Mouse (Mus musculus): ENCODE measurements around the gene Myo6. TPM values are rescaled to one million over a fixed set of nuclear protein-coding genes. Genes with fewer than 3 reads are reported as not detected.

Myo6 gene
- polyA plus RNA-seq, 1 experiment from 2014 or later = 36.9 TPM

DNA sequence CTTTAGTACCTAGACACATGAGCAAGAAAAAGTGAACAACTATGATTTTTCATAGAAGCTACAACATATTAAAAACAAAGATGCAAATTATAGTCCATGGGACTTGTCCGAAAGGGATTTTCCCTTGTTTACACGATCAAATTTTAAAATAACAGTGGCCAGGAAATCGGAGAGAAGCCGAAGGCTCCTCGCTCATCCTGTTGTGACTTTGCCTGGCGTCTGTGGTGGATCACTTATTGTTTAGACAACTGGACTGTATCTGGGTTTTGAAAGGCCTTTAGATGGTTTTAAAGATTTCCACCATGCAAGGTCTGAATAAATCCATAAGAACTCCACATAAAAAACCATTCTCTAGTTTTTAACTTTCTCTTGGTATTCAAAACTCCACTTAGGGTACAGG, 1.6 kb downstream of the Myo6 start:
- H3K4me1 ChIP-seq = peaks cover 3% of the 10 kb centered on the region; the same call in 1 of the 2 replicates
- H3K4me3 ChIP-seq (replicated peaks) = peak overlapping the region; percentile 30
- peak overlapping the region; percentile 73 for H3K4me2 ChIP-seq
- H3K36me3 ChIP-seq = no peaks in the 10 kb centered on the region
- WGBS = 37% methylated on average over 6 of the region's 6 CpGs
- no peaks in the 10 kb centered on the region for H3K9me3 ChIP-seq
- H3K27me3 ChIP-seq (replicated peaks) = no peaks in the 10 kb centered on the region
- ATAC-seq (ENCODE audit: insufficient read depth, low FRiP score, low read depth) = no peak
- peak overlapping the region; percentile 61; the same call in 1 of the 2 replicates for H3K27ac ChIP-seq
- no peak overlapping the region for H3K9ac ChIP-seq

GRCm38 (mm10) chr9:80167089-80167488, 2.3 kb downstream of the Myo6 start:
- WGBS = 47% methylated on average over 4 of the region's 4 CpGs
- Histone ChIP-seq H3K9me3 (no peaks in the 10 kb centered on the region), H3K36me3 (no peaks in the 10 kb centered on the region), H3K4me3 (replicated peaks) (no peak overlapping the region), H3K27ac (no peak overlapping the region; the same call in 1 of the 2 replicates), H3K27me3 (replicated peaks) (no peaks in the 10 kb centered on the region), H3K9ac (no peak overlapping the region), H3K4me2 (peak overlapping the region; percentile 73), H3K4me1 (peaks cover 3% of the 10 kb centered on the region; the same call in 1 of the 2 replicates)
- ATAC-seq (ENCODE audit: insufficient read depth, low FRiP score, low read depth) = no peak

DNA sequence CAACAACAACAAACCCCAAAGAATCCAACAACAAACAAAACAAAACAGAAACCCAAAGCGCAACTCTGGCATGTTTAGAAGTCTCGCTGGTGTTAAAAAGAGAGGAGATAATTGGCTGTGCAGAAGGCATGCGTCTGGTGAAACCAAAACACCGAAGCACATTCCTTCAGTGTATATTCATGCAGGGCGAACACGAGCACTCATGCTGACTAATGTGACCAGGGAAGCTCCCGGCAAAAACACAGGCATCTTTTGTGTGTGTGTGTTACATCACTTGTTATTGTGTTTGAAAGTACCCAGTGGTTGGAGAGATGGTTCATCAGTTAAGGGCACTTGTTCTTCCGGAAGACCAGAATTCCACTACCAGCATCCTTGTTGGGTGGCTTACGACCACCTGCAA, 4.7 kb downstream of the Myo6 start:
- Histone ChIP-seq H3K36me3 (0 out of 2 replicates have a peak, but pooled peaks cover under 1% of the 10 kb centered on the region), H3K9ac (no peak overlapping the region), H3K4me3 (replicated peaks) (no peak overlapping the region), H3K4me1 (peaks cover 3% of the 10 kb centered on the region; the same call in 1 of the 2 replicates), H3K9me3 (no peaks in the 10 kb centered on the region), H3K27me3 (replicated peaks) (no peaks in the 10 kb centered on the region), H3K4me2 (no peak overlapping the region), H3K27ac (no peak overlapping the region)
- WGBS = 86% methylated on average over 9 of the region's 9 CpGs
- ATAC-seq (ENCODE audit: insufficient read depth, low FRiP score, low read depth) = no peak

DNA sequence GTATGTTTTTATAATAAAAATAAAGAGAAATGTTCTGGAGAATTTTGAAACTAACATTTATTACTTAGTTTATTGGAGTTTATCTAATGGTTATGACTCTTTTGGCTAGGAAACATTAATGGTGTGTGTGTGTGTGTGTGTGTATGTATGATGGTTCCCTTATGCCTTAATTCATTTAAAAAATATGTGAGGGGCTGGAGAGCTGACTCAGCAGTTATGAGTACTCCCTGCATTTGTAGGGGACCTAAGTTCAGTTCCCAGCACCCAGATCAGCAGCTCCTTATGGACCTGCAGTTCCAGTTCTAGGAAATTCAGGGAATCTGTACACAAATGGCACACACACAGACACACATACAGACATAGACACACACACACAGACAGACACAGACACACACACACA, 6.4 kb downstream of the Myo6 start:
- Histone ChIP-seq H3K4me3 (replicated peaks) (no peak overlapping the region), H3K27ac (no peak overlapping the region), H3K36me3 (0 out of 2 replicates have a peak, but pooled peaks cover 3% of the 10 kb centered on the region), H3K9ac (no peak overlapping the region), H3K9me3 (no peaks in the 10 kb centered on the region), H3K4me1 (peaks cover 3% of the 10 kb centered on the region; the same call in 1 of the 2 replicates), H3K27me3 (replicated peaks) (no peaks in the 10 kb centered on the region), H3K4me2 (no peak overlapping the region)
- no peak for ATAC-seq (ENCODE audit: insufficient read depth, low FRiP score, low read depth)

GRCm38 (mm10) chr9:80172396-80173222, 7.8 kb downstream of the Myo6 start:
- no peak for ATAC-seq (ENCODE audit: insufficient read depth, low FRiP score, low read depth)
- no peak overlapping the region for H3K4me3 ChIP-seq (replicated peaks)
- H3K9ac ChIP-seq = no peak overlapping the region
- 0 out of 2 replicates have a peak, but pooled peaks cover 3% of the 10 kb centered on the region for H3K36me3 ChIP-seq
- H3K4me1 ChIP-seq = peaks cover 8% of the 10 kb centered on the region
- WGBS = 61% methylated on average over 8 of the region's 8 CpGs
- no peaks in the 10 kb centered on the region for H3K9me3 ChIP-seq
- no peaks in the 10 kb centered on the region for H3K27me3 ChIP-seq (replicated peaks)
- H3K27ac ChIP-seq = no peak overlapping the region
- no peak overlapping the region for H3K4me2 ChIP-seq

GRCm38 (mm10) chr9:80173629-80174028, 8.8 kb downstream of the Myo6 start:
- ATAC-seq (ENCODE audit: insufficient read depth, low FRiP score, low read depth) = no peak
- WGBS = 60% methylated on average over 9 of the region's 9 CpGs
- H3K27ac ChIP-seq = no peak overlapping the region
- H3K27me3 ChIP-seq (replicated peaks) = no peaks in the 10 kb centered on the region
- no peak overlapping the region for H3K4me3 ChIP-seq (replicated peaks)
- H3K4me2 ChIP-seq = no peak overlapping the region
- H3K9me3 ChIP-seq = no peaks in the 10 kb centered on the region
- no peak overlapping the region for H3K9ac ChIP-seq
- H3K36me3 ChIP-seq = 0 out of 2 replicates have a peak, but pooled peaks cover 3% of the 10 kb centered on the region
- H3K4me1 ChIP-seq = peaks cover 8% of the 10 kb centered on the region

GRCm38 (mm10) chr9:80176696-80177478, 12.1 kb downstream of the Myo6 start:
- no peak overlapping the region for H3K4me2 ChIP-seq
- peak overlapping the region; percentile 57 for H3K27ac ChIP-seq
- no peak overlapping the region for H3K9ac ChIP-seq
- H3K27me3 ChIP-seq (replicated peaks) = no peaks in the 10 kb centered on the region
- H3K4me1 ChIP-seq = peaks cover 8% of the 10 kb centered on the region
- H3K9me3 ChIP-seq = no peaks in the 10 kb centered on the region
- H3K36me3 ChIP-seq = 0 out of 2 replicates have a peak, but pooled peaks cover 3% of the 10 kb centered on the region
- WGBS = 47% methylated on average over 13 of the region's 13 CpGs
- H3K4me3 ChIP-seq (replicated peaks) = no peak overlapping the region
- ATAC-seq (ENCODE audit: insufficient read depth, low FRiP score, low read depth) = peak; percentile 78

DNA sequence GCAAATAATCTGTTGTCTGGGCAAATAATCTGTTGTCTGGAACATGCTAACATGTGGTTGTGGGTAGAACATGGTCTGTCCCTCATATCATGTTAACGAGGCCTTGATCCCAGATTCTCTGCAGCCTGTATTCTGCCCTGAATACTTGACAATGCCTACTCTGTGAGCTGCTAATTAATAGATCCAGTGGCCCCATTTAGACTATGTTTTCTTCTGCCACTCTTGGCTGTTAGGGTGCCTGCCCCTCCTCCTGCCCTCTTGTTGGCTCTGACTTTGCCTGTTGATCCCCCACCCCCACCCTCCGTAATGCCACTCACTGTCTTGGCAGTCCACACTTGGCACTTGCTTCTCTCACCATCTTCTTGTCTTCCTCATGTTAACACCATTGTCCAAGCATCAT, 13.8 kb downstream of the Myo6 start:
- Histone ChIP-seq H3K27me3 (replicated peaks) (no peaks in the 10 kb centered on the region), H3K9me3 (no peaks in the 10 kb centered on the region), H3K9ac (no peak overlapping the region), H3K36me3 (0 out of 2 replicates have a peak, but pooled peaks cover 3% of the 10 kb centered on the region), H3K4me3 (replicated peaks) (no peak overlapping the region), H3K27ac (no peak overlapping the region), H3K4me1 (peaks cover 8% of the 10 kb centered on the region), H3K4me2 (no peak overlapping the region)
- WGBS = 84% methylated on average over 2 of the region's 2 CpGs
- ATAC-seq (ENCODE audit: insufficient read depth, low FRiP score, low read depth) = no peak

GRCm38 (mm10) chr9:80179688-80180087, 14.9 kb downstream of the Myo6 start:
- H3K9ac ChIP-seq = no peak overlapping the region
- 57% methylated on average over 4 of the region's 4 CpGs for WGBS
- H3K9me3 ChIP-seq = no peaks in the 10 kb centered on the region
- no peak for ATAC-seq (ENCODE audit: insufficient read depth, low FRiP score, low read depth)
- no peaks in the 10 kb centered on the region for H3K27me3 ChIP-seq (replicated peaks)
- no peak overlapping the region for H3K27ac ChIP-seq
- H3K4me1 ChIP-seq = peaks cover 8% of the 10 kb centered on the region
- H3K36me3 ChIP-seq = 0 out of 2 replicates have a peak, but pooled peaks cover 1% of the 10 kb centered on the region
- no peak overlapping the region for H3K4me2 ChIP-seq
- no peak overlapping the region for H3K4me3 ChIP-seq (replicated peaks)

DNA sequence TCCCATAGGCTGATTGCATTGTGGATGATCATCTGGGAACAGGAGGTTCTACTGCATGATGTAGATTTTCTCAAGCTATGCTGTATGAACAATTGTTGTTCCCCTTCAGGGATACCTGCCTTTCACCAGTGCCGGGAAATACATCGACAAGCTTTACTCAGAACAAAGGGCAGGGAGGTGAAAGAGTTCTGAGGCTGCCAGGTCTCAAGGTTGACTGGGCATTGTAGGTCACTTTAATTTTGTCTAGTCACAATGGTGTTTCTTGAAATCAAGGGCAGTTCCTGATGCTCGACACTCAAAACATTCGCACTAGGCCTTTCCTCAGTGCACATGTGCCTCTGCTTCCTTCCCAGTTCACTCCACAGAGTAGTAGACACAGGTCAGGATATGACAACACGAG, 15.9 kb downstream of the Myo6 start:
- Histone ChIP-seq H3K9ac (no peak overlapping the region), H3K36me3 (no peaks in the 10 kb centered on the region), H3K4me3 (replicated peaks) (no peak overlapping the region), H3K27me3 (replicated peaks) (no peaks in the 10 kb centered on the region), H3K27ac (no peak overlapping the region), H3K9me3 (no peaks in the 10 kb centered on the region), H3K4me2 (no peak overlapping the region), H3K4me1 (peaks cover 8% of the 10 kb centered on the region)
- no peak for ATAC-seq (ENCODE audit: insufficient read depth, low FRiP score, low read depth)
- WGBS = 82% methylated on average over 5 of the region's 5 CpGs

- WGBS = 90% methylated on average over 1 of the region's 1 CpGs
- no peak for ATAC-seq (ENCODE audit: insufficient read depth, low FRiP score, low read depth)
- no peaks in the 10 kb centered on the region for H3K27me3 ChIP-seq (replicated peaks)
These were observed 16.9 kb downstream of the Myo6 start for GRCm38 (mm10) chr9:80181692-80182091.

DNA sequence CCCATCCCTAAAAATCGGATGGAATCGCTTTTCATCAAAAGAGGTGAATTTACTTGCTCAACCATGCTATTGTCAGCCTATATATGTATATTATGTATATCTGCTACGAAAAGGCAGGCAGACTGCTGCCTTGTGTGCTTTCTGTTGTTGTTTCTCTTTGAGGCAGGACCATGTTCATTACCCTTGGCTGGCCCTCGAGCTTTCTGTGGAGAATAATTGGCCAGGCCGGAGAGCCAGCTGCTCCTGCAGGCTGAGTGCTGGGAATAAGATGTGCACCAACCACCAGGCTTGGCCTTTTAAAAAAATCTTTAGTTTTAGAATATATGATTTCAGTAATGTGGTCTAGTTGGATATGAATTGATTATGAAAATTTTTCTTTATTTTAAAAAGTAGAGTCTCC, 19.3 kb downstream of the Myo6 start:
- Histone ChIP-seq H3K4me3 (replicated peaks) (no peak overlapping the region), H3K9me3 (no peaks in the 10 kb centered on the region), H3K4me1 (no peaks in the 10 kb centered on the region), H3K4me2 (no peak overlapping the region), H3K27ac (no peak overlapping the region), H3K36me3 (no peaks in the 10 kb centered on the region), H3K9ac (no peak overlapping the region), H3K27me3 (replicated peaks) (no peaks in the 10 kb centered on the region)
- WGBS = 77% methylated on average over 5 of the region's 5 CpGs
- ATAC-seq (ENCODE audit: insufficient read depth, low FRiP score, low read depth) = no peak

More at GRCm38 (mm10) chr9:80181692-80182091, 16.9 kb downstream of the Myo6 start:
- Histone ChIP-seq H3K27ac (no peak overlapping the region), H3K4me3 (replicated peaks) (no peak overlapping the region), H3K4me2 (no peak overlapping the region), H3K36me3 (no peaks in the 10 kb centered on the region), H3K4me1 (peaks cover 7% of the 10 kb centered on the region), H3K9me3 (no peaks in the 10 kb centered on the region), H3K9ac (no peak overlapping the region)

Data from stomach, embryonic 15.5 days (tissue).